Mouse (Mus musculus): ENCODE results near the gene Lif.

DNA sequence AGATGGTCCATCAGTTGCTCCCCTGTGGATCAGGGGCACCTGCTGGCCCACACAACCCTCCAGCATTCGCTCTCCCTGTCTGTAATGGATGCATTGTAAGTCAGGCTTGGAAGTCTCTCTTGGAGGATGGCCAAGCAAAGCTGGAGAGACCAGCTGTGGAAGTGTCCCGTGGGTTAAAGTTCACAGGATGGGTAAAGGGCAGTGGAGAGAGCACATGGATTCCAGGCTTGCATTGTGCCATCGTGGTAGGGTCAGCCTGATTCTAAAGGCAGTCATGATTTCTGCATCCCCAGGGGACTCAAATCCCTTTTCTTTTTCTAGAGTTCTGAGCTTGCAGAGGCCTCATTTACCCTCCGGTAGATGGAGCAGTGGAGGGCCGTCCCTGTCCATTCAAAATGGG lies 399 bp downstream of the Lif start:
- TF ChIP-seq CTCF (IDR thresholded peaks at IDR 0.05) (no peak), EP300 (IDR thresholded peaks at IDR 0.05) (no peak)
